In genomic region chr9:24974021-24974741, GRCm38 (mm10) we compare ENCODE assay signal across 9 mouse cellular contexts.
DNase-seq lines count a peak whose midpoint lies in the region; ATAC-seq lines count a peak whose summit lies in the region.
"Had no signal": no experiment of that assay in that cellular context is flagged by ENCODE, and none has a peak within 500 bp of the region (broad histone marks: within the 10 kb centered on the region; RNA-seq: fewer than 3 reads in every experiment).

No protein-coding gene starts in this region.

- no peaks in the 10 kb centered on the region for H3K27me3 ChIP-seq in heart, embryonic 12.5 days (replicated peaks)
- H3K27me3 ChIP-seq in kidney, embryonic 14.5 days (ENCODE audit: control insufficient read depth, insufficient read depth, low read length), result no peaks in the 10 kb centered on the region

- H3K36me3 ChIP-seq in heart, embryonic 12.5 days, result no peaks in the 10 kb centered on the region
- no peaks in the 10 kb centered on the region for H3K36me3 ChIP-seq in kidney, embryonic 14.5 days (ENCODE audit: control insufficient read depth, insufficient read depth, low read length)
- H3K36me3 ChIP-seq: G1E had no signal

- peak; percentile 94 for ATAC-seq in heart, embryonic 12.5 days (ENCODE audit: insufficient number of reproducible peaks, low FRiP score)
- peak; percentile 75 for ATAC-seq in kidney, embryonic 14.5 days (ENCODE audit: low FRiP score, low TSS enrichment)

- 0 out of 2 replicates have a peak overlapping the region, but pooled peaks have one; percentile 7 for H3K4me3 ChIP-seq in heart, embryonic 12.5 days
- peak overlapping the region; percentile 3; the same call in 1 of the 2 replicates for H3K4me3 ChIP-seq in kidney, embryonic 14.5 days (ENCODE audit: low read length)

- no peak overlapping the region for H3K9ac ChIP-seq in heart, embryonic 12.5 days
- H3K9ac ChIP-seq in kidney, embryonic 14.5 days (ENCODE audit: low read depth, low read length), result no peak overlapping the region

- H3K9me3 ChIP-seq in heart, embryonic 12.5 days (replicated peaks), result no peaks in the 10 kb centered on the region
- H3K9me3 ChIP-seq in kidney, embryonic 14.5 days (ENCODE audit: control insufficient read depth, low read length), result no peaks in the 10 kb centered on the region
- H3K9me3 ChIP-seq: G1E had no signal

- under 1% methylated on average over 19 of the region's 19 CpGs for WGBS in heart, embryonic 12.5 days
- WGBS in kidney, embryonic 14.5 days, result 16% methylated on average over 19 of the region's 19 CpGs

- peak overlapping the region; percentile 57 for H3K4me2 ChIP-seq in heart, embryonic 12.5 days
- H3K4me2 ChIP-seq in kidney, embryonic 14.5 days (replicated peaks; ENCODE audit: low read depth, low read length), result peak overlapping the region; percentile 31

- DNase-seq in MN1 (ENCODE audit: low spot score), result peak; percentile 56
- peak; percentile 57 for DNase-seq in embryo, embryonic 10.5 days (ENCODE audit: low spot score)
- DNase-seq in lung, postnatal 25 days (ENCODE audit: low spot score), result peak; percentile 45
- DNase-seq in thymus, postnatal 4 days, result no peak
- DNase-seq in cerebellum, adult 18-20 months, result no peak
- no peak for DNase-seq in layer of hippocampus, adult 11-12 months (ENCODE audit: low spot score)

- peaks cover 49% of the 10 kb centered on the region for H3K4me1 ChIP-seq in heart, embryonic 12.5 days (replicated peaks)
- H3K4me1 ChIP-seq in kidney, embryonic 14.5 days (ENCODE audit: control insufficient read depth, insufficient read depth, low read length), result peaks cover 7% of the 10 kb centered on the region; the same call in 1 of the 2 replicates

- peak overlapping the region; percentile 98 for H3K27ac ChIP-seq in heart, embryonic 12.5 days (ENCODE audit: poor library complexity, severe bottlenecking)
- no peak overlapping the region for H3K27ac ChIP-seq in kidney, embryonic 14.5 days (ENCODE audit: low read depth, low read length)

Comparison
In these comparisons a context has a peak if more than half of its experiments do, and no peak if none do; other contexts are left out.
1. DNase-seq: peak in MN1 (single experiment), embryo, embryonic 10.5 days (single experiment) and lung, postnatal 25 days (single experiment); none in thymus, postnatal 4 days (single experiment), cerebellum, adult 18-20 months (0 of 2) and layer of hippocampus, adult 11-12 months (single experiment).